Mouse (Mus musculus): Measurements from ENCODE around the gene Bean1. TPM values are rescaled to one million over a fixed set of nuclear protein-coding genes. Genes with fewer than 3 reads are reported as not detected.

The Bean1 gene
- total and polyA plus RNA-seq, 2 experiments from 2014 or later: 0.57 to 3.9 TPM

GRCm38 (mm10) chr8:104145981-104146689 lies 24.1 kb upstream of the Bean1 start:
- Histone ChIP-seq H3K27me3 (ENCODE audit: control insufficient read depth, insufficient read depth, low read length) (no peaks in the 10 kb centered on the region), H3K4me1 (ENCODE audit: control insufficient read depth, insufficient read depth) (no peaks in the 10 kb centered on the region), H3K9ac (replicated peaks; ENCODE audit: low read depth, low read length) (no peak overlapping the region), H3K4me3 (ENCODE audit: low read depth, low read length) (no peak overlapping the region), H3K27ac (ENCODE audit: low read depth) (no peak overlapping the region), H3K36me3 (replicated peaks; ENCODE audit: control insufficient read depth, insufficient read depth, low read length) (0 out of 2 replicates have a peak, but pooled peaks cover 4% of the 10 kb centered on the region), H3K9me3 (replicated peaks; ENCODE audit: control insufficient read depth, low read length) (no peaks in the 10 kb centered on the region), H3K4me2 (ENCODE audit: low read depth, low read length) (no peak overlapping the region)
- 31% methylated on average over 15 of the region's 15 CpGs for WGBS
- TF ChIP-seq EP300 (IDR thresholded peaks at IDR 0.05; ENCODE audit: low read depth) (no peak), CTCF (IDR thresholded peaks at IDR 0.05; ENCODE audit: low read depth) (peak; percentile 74)
- peak; percentile 78 for ATAC-seq (ENCODE audit: insufficient read depth, low read depth)
- peak; percentile 67 for DNase-seq (ENCODE audit: low spot score)

- 87% methylated on average over 15 of the region's 15 CpGs for WGBS
- Histone ChIP-seq H3K4me3 (ENCODE audit: low read depth, low read length) (no peak overlapping the region), H3K9ac (replicated peaks; ENCODE audit: low read depth, low read length) (no peak overlapping the region), H3K9me3 (replicated peaks; ENCODE audit: control insufficient read depth, low read length) (no peaks in the 10 kb centered on the region), H3K36me3 (replicated peaks; ENCODE audit: control insufficient read depth, insufficient read depth, low read length) (0 out of 2 replicates have a peak, but pooled peaks cover 4% of the 10 kb centered on the region), H3K27ac (ENCODE audit: low read depth) (no peak overlapping the region), H3K4me1 (ENCODE audit: control insufficient read depth, insufficient read depth) (no peaks in the 10 kb centered on the region), H3K27me3 (ENCODE audit: control insufficient read depth, insufficient read depth, low read length) (no peaks in the 10 kb centered on the region), H3K4me2 (ENCODE audit: low read depth, low read length) (no peak overlapping the region)
- DNase-seq (ENCODE audit: low spot score) (no peak), ATAC-seq (ENCODE audit: insufficient read depth, low read depth) (no peak)
- TF ChIP-seq EP300 (IDR thresholded peaks at IDR 0.05; ENCODE audit: low read depth) (no peak), CTCF (IDR thresholded peaks at IDR 0.05; ENCODE audit: low read depth) (no peak)
Observed at GRCm38 (mm10) chr8:104146717-104147494, 23.3 kb upstream of the Bean1 start.

GRCm38 (mm10) chr8:104147947-104148346 lies 22.3 kb upstream of the Bean1 start:
- H3K4me3 ChIP-seq (ENCODE audit: low read depth, low read length): no peak overlapping the region
- ATAC-seq (ENCODE audit: insufficient read depth, low read depth) (no peak), DNase-seq (ENCODE audit: low spot score) (no peak)
- H3K27ac ChIP-seq (ENCODE audit: low read depth): no peak overlapping the region
- no peak overlapping the region for H3K4me2 ChIP-seq (ENCODE audit: low read depth, low read length)
- 94% methylated on average over 2 of the region's 2 CpGs for WGBS
- 0 out of 2 replicates have a peak, but pooled peaks cover 4% of the 10 kb centered on the region for H3K36me3 ChIP-seq (replicated peaks; ENCODE audit: control insufficient read depth, insufficient read depth, low read length)
- no peaks in the 10 kb centered on the region for H3K4me1 ChIP-seq (ENCODE audit: control insufficient read depth, insufficient read depth)
- no peaks in the 10 kb centered on the region for H3K9me3 ChIP-seq (replicated peaks; ENCODE audit: control insufficient read depth, low read length)
- TF ChIP-seq CTCF (IDR thresholded peaks at IDR 0.05; ENCODE audit: low read depth) (no peak), EP300 (IDR thresholded peaks at IDR 0.05; ENCODE audit: low read depth) (no peak)
- no peak overlapping the region for H3K9ac ChIP-seq (replicated peaks; ENCODE audit: low read depth, low read length)
- H3K27me3 ChIP-seq (ENCODE audit: control insufficient read depth, insufficient read depth, low read length): no peaks in the 10 kb centered on the region

GRCm38 (mm10) chr8:104160731-104161130 lies 9.5 kb upstream of the Bean1 start:
- H3K9me3 ChIP-seq (replicated peaks; ENCODE audit: control insufficient read depth, low read length): no peaks in the 10 kb centered on the region
- no peak overlapping the region for H3K27ac ChIP-seq (ENCODE audit: low read depth)
- no peak overlapping the region for H3K4me3 ChIP-seq (ENCODE audit: low read depth, low read length)
- ATAC-seq (ENCODE audit: insufficient read depth, low read depth) (no peak), DNase-seq (ENCODE audit: low spot score) (no peak)
- no peaks in the 10 kb centered on the region for H3K36me3 ChIP-seq (replicated peaks; ENCODE audit: control insufficient read depth, insufficient read depth, low read length)
- H3K27me3 ChIP-seq (ENCODE audit: control insufficient read depth, insufficient read depth, low read length): no peaks in the 10 kb centered on the region
- no peak overlapping the region for H3K4me2 ChIP-seq (ENCODE audit: low read depth, low read length)
- WGBS: 70% methylated on average over 5 of the region's 5 CpGs
- H3K9ac ChIP-seq (replicated peaks; ENCODE audit: low read depth, low read length): no peak overlapping the region
- TF ChIP-seq CTCF (IDR thresholded peaks at IDR 0.05; ENCODE audit: low read depth): no peak
- TF ChIP-seq EP300 (IDR thresholded peaks at IDR 0.05; ENCODE audit: low read depth): no peak
- no peaks in the 10 kb centered on the region for H3K4me1 ChIP-seq (ENCODE audit: control insufficient read depth, insufficient read depth)

GRCm38 (mm10) chr8:104169461-104169860 lies 781 bp upstream of the Bean1 start:
- H3K4me3 ChIP-seq (ENCODE audit: low read depth, low read length): no peak overlapping the region
- H3K27ac ChIP-seq (ENCODE audit: low read depth): no peak overlapping the region
- H3K9ac ChIP-seq (replicated peaks; ENCODE audit: low read depth, low read length): no peak overlapping the region
- no peak overlapping the region for H3K4me2 ChIP-seq (ENCODE audit: low read depth, low read length)
- H3K36me3 ChIP-seq (replicated peaks; ENCODE audit: control insufficient read depth, insufficient read depth, low read length): no peaks in the 10 kb centered on the region
- 72% methylated on average over 3 of the region's 3 CpGs for WGBS
- DNase-seq (ENCODE audit: low spot score): no peak
- no peak for ATAC-seq (ENCODE audit: insufficient read depth, low read depth)
- peaks cover 52% of the 10 kb centered on the region for H3K27me3 ChIP-seq (ENCODE audit: control insufficient read depth, insufficient read depth, low read length)
- TF ChIP-seq CTCF (IDR thresholded peaks at IDR 0.05; ENCODE audit: low read depth) (no peak), EP300 (IDR thresholded peaks at IDR 0.05; ENCODE audit: low read depth) (no peak)
- H3K4me1 ChIP-seq (ENCODE audit: control insufficient read depth, insufficient read depth): 0 out of 2 replicates have a peak, but pooled peaks cover 3% of the 10 kb centered on the region
- H3K9me3 ChIP-seq (replicated peaks; ENCODE audit: control insufficient read depth, low read length): no peaks in the 10 kb centered on the region
